16 mouse cellular contexts compared by ENCODE assay signal in the genomic region with DNA sequence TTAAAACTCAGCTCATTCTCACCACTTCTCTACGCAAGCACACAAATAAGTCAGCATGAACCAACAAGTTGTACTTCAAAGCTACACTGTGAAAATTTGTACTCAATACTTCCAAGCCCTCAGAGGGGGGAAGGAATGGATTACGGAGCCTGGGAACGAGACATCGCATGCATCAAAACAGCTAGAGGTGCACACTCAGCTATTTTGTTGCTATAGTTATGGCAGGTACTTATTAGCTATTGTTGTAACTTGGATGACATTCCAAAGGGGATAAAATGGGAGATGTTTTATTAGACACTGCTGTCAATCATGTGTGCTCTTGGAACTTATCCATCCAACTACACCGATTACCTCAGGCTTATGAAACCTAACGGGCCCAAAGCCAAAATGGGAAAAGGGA.
"Had no signal": no experiment of that assay in that cellular context is flagged by ENCODE, and none has a peak within 500 bp of the region (broad histone marks: within the 10 kb centered on the region; RNA-seq: fewer than 3 reads in every experiment).

No protein-coding gene starts in this region.

- ATAC-seq: midbrain, embryonic 15.5 days had no signal

- H3K9ac ChIP-seq: kidney, embryonic 15.5 days; liver, embryonic 15.5 days; midbrain, embryonic 15.5 days; neural tube, embryonic 12.5 days; stomach, embryonic 15.5 days had no signal

- H3K4me3 ChIP-seq: kidney, embryonic 15.5 days; liver, embryonic 15.5 days; midbrain, embryonic 15.5 days; neural tube, embryonic 12.5 days; stomach, embryonic 15.5 days had no signal

- H3K27me3 ChIP-seq: kidney, embryonic 15.5 days; liver, embryonic 15.5 days; megakaryocyte, embryonic 14.5 days; midbrain, embryonic 15.5 days; neural tube, embryonic 12.5 days; stomach, embryonic 15.5 days had no signal

- DNase-seq: kidney, postnatal 14 days; left cerebral cortex, postnatal 4 days; liver; lung, adult 2 months; lung, postnatal 10 days; right cerebral cortex, postnatal 4 days; thymus, adult 2 months; thymus, postnatal 25 days had no signal

- H3K36me3 ChIP-seq: kidney, embryonic 15.5 days; liver, embryonic 15.5 days; midbrain, embryonic 15.5 days; neural tube, embryonic 12.5 days; stomach, embryonic 15.5 days had no signal

- H3K27ac ChIP-seq: kidney, embryonic 15.5 days; liver, embryonic 15.5 days; macrophage; midbrain, embryonic 15.5 days; neural tube, embryonic 12.5 days; stomach, embryonic 15.5 days had no signal

- H3K9me3 ChIP-seq: kidney, embryonic 15.5 days; liver, embryonic 15.5 days; megakaryocyte, embryonic 14.5 days; midbrain, embryonic 15.5 days; neural tube, embryonic 12.5 days; stomach, embryonic 15.5 days had no signal

- H3K4me1 ChIP-seq: liver, embryonic 15.5 days; midbrain, embryonic 15.5 days; neural tube, embryonic 12.5 days had no signal

- H3K4me2 ChIP-seq: kidney, embryonic 15.5 days; liver, embryonic 15.5 days; midbrain, embryonic 11.5 days; midbrain, embryonic 15.5 days; neural tube, embryonic 12.5 days; stomach, embryonic 15.5 days had no signal
